Mouse (Mus musculus): Measurements from ENCODE around the gene Etv1.

The Etv1 gene

GRCm38 (mm10) chr12:38779186-38779777, at the start of gene Etv1:
Gene Etv1, plus strand, starts transcription at chr12:38779380.
- DNase-seq (ENCODE audit: low read depth, low spot score) = no peak

- no peak for DNase-seq (ENCODE audit: low read depth, low spot score)
Measured at GRCm38 (mm10) chr12:38729661-38730060, 49.5 kb upstream of the Etv1 start.

- DNase-seq (ENCODE audit: low read depth, low spot score) = no peak
Measured at GRCm38 (mm10) chr12:38730791-38731190, 48.4 kb upstream of the Etv1 start.

GRCm38 (mm10) chr12:38759322-38759721, 19.9 kb upstream of the Etv1 start:
- no peak for DNase-seq (ENCODE audit: low read depth, low spot score)

GRCm38 (mm10) chr12:38777316-38777715, 1.9 kb upstream of the Etv1 start:
- DNase-seq (ENCODE audit: low read depth, low spot score) = no peak

GRCm38 (mm10) chr12:38777957-38778298, 1.3 kb upstream of the Etv1 start:
- DNase-seq (ENCODE audit: low read depth, low spot score) = no peak

GRCm38 (mm10) chr12:38778299-38779075, 693 bp upstream of the Etv1 start:
- DNase-seq (ENCODE audit: low read depth, low spot score) = peak; percentile 86

GRCm38 (mm10) chr12:38780006-38780954, 1.1 kb downstream of the Etv1 start:
- DNase-seq (ENCODE audit: low read depth, low spot score) = peak; percentile 54

- DNase-seq (ENCODE audit: low read depth, low spot score) = no peak
Measured at GRCm38 (mm10) chr12:38780955-38781304, 1.8 kb downstream of the Etv1 start.

GRCm38 (mm10) chr12:38781686-38782085, 2.5 kb downstream of the Etv1 start:
- no peak for DNase-seq (ENCODE audit: low read depth, low spot score)

- no peak for DNase-seq (ENCODE audit: low read depth, low spot score)
Measured at GRCm38 (mm10) chr12:38783291-38783690, 4.1 kb downstream of the Etv1 start.

GRCm38 (mm10) chr12:38784221-38784620, 5.0 kb downstream of the Etv1 start:
- DNase-seq (ENCODE audit: low read depth, low spot score) = no peak

- no peak for DNase-seq (ENCODE audit: low read depth, low spot score)
Measured at GRCm38 (mm10) chr12:38786571-38786970, 7.4 kb downstream of the Etv1 start.

GRCm38 (mm10) chr12:38787704-38788103, 8.5 kb downstream of the Etv1 start:
- no peak for DNase-seq (ENCODE audit: low read depth, low spot score)

GRCm38 (mm10) chr12:38788621-38789020, 9.4 kb downstream of the Etv1 start:
- DNase-seq (ENCODE audit: low read depth, low spot score) = no peak

- DNase-seq (ENCODE audit: low read depth, low spot score) = no peak
Measured at GRCm38 (mm10) chr12:38789789-38790355, 10.7 kb downstream of the Etv1 start.

GRCm38 (mm10) chr12:38793076-38793475, 13.9 kb downstream of the Etv1 start:
- no peak for DNase-seq (ENCODE audit: low read depth, low spot score)

- DNase-seq (ENCODE audit: low read depth, low spot score) = no peak
Measured at GRCm38 (mm10) chr12:38793697-38794096, 14.5 kb downstream of the Etv1 start.

- DNase-seq (ENCODE audit: low read depth, low spot score) = no peak
Measured at GRCm38 (mm10) chr12:38807031-38807430, 27.9 kb downstream of the Etv1 start.

- no peak for DNase-seq (ENCODE audit: low read depth, low spot score)
Measured at GRCm38 (mm10) chr12:38812392-38812791, 33.2 kb downstream of the Etv1 start.

- no peak for DNase-seq (ENCODE audit: low read depth, low spot score)
Measured at GRCm38 (mm10) chr12:38814010-38814786, 35.0 kb downstream of the Etv1 start.
